Mouse (Mus musculus) right cerebral cortex, adult 2 months (tissue): ENCODE results near the gene Olfr1508.
"Not testable (repeated sequence)": the region's sequence is repeated elsewhere in the genome, so short reads cannot be mapped to it uniquely, and the experiment has no call there.

Experiments
- DNase-seq, 2 experiments: peaks; one replicate each; pipeline ENCODE4 v3.0.0; 2021 to 2022; ENCODE audit warnings: low spot score in 2 of 2

Gene Olfr1508

DNA sequence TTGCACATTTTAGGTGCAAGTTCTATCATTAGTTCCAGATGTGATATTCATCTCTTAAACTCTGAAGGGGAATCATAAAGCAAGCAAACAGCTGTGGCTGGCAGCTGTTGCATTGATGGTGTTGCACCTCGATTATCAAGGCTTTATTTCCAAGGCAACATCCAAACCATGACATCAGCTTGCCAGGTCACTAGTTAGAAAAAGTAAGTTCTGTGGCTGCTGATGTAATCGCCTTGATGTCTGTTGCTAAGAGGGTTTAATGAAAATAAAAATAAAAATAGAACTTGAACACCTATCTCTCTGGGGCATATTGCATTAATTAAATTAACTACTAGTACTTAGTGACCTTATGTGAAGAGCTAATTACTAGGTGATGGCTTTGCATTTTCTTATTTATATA, at the start of gene Olfr1508:
Gene Olfr1508 (minus strand): TSS at position 101 of the 400 bp plus-strand sequence.
- DNase-seq: no peak

- DNase-seq: no peak
These were observed 28.2 kb upstream of the Olfr1508 start, which contains the start of gene Olfr1507 for GRCm38 (mm10) chr14:52495516-52495915. Olfr1507 (minus strand) TSS chr14:52495749.

- no peak for DNase-seq
These were observed 1.6 kb downstream of the Olfr1508 start for GRCm38 (mm10) chr14:52465738-52466137.

- no peak for DNase-seq
These were observed 5.4 kb downstream of the Olfr1508 start for GRCm38 (mm10) chr14:52461928-52462327.

DNA sequence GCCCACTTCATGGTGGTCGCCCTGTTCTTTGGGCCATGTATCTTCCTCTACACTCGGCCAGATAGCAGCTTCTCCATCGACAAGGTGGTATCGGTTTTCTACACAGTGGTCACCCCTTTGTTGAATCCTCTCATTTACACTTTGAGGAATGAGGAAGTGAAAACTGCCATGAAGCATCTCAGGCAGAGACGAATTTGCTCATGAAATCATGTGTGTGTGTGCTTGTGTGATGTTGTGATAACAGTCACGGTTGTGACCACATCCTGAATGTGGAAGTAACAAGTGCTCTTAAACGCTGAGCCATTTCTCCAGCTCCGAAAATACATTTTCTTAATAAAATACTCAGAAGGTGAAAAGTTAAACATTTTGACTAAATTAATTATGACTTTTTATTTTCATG, 16.2 kb downstream of the Olfr1508 start:
- DNase-seq: no peak

GRCm38 (mm10) chr14:52442690-52443089, 24.6 kb downstream of the Olfr1508 start, which contains the start of gene Olfr1509:
Olfr1509 (plus strand) TSS chr14:52442990.
- DNase-seq: no peak

DNA sequence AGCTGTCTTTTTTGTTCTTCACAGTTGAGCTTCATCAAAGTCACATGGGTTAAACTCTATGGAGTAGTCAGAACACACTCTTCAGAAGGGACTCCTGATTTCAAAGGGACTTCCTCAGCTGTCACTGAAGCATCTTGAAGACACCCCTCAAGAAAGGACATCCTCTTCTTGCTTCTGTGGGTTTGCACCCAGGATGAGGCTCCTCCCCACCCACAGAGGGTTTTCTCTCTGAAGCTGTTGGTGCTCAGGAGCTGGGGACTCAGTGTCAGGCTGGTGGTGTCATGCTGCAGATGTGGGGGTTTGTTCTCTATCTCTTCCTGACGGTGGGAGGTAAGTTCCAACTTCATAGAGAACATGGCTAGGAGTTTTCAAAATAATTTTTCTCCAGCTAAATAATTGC, 39.6 kb downstream of the Olfr1508 start:
- no peak for DNase-seq

- DNase-seq: no peak
These were observed 53.0 kb downstream of the Olfr1508 start, which contains the start of gene Olfr1510 for GRCm38 (mm10) chr14:52414273-52414672. Olfr1510 (minus strand) TSS chr14:52414373.

DNA sequence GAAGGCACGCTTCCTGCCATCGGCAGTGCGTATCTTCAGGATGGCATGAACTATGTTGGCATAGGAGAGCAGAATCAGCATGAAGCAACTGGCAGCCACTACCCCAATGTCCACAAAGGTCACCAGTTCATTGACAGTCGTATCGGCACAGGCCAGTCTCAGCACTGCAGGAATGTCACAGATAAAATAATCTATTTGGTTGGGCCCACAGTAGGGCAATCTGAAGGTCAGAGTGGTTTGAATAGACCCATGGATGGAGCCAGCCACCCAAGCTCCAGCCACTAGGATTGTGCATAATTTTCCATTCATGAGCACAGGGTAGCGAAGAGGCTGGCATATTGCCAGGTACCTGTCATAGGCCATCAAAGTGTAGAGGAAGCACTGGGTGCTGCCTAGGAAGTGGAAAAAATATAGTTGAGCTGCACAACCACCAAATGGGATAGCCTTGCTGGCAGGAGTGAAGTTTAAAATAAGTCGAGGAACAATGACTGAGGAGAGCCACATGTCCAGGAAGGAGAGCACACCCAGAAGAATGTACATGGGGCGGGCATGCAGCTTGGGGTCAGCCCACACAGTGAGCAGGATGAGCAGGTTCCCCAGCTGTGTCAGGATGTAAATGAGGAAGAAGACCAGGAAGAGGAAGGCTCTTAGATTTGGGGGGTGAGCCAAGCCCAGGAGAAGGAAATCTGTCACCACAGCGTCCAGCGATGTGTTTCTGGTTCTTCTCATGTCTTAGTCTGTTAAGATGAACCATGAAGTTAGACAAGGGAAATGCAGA, 57.0 kb downstream of the Olfr1508 start:
- not testable (repeated sequence) for DNase-seq
